Mouse (Mus musculus): ENCODE results near the gene Msh3.

DNA sequence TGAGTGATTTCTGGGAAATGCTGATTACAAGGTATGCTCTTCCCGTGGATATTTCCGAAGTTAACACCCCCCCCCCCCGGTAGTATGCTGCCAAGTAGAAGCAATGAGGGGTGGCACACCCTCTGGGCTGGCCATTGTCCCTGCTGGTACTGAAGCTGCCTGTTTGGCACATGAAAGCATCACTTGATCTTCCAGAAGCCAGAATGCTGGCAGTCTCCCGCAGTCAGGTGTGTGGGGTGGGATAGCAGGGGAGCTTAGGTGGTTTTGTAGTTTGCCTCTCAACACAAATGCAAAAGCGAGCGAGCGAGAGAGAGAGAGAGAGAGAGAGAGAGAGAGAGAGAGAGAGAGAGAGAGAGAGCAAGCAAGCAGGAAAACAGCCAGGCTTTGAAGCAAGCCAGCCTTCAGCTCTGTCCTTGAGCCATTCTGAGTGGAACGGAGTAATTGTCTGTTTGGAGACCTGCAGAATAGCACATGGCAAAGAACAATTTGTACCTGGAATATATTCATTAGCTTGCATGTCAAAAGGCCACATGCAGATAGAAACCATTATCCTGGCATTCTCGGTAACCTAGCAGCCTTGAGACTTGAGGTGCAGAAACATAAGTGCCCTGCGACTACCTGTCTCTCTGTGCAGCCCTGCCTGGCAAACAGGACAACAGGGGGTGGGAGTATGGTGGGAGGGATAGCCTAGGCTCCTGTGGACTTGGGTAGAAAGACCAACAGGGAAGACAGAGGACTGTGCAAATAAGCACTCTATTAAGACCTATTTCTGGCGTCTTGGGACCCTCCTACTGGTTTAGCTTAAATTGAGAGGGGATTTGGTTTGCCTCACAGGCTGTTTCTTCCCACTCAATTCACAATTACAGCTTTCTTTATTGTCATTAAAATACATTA lies 43.9 kb upstream of the Msh3 start:
- TF ChIP-seq CTCF (IDR thresholded peaks at IDR 0.05; ENCODE audit: borderline replicate concordance, insufficient read depth, low read length) = no peak
- no peak for TF ChIP-seq POLR2A (IDR thresholded peaks at IDR 0.05; ENCODE audit: low read depth, low read length)
